Mouse (Mus musculus): ENCODE measurements around the gene Trh. TPM values are rescaled to one million over a fixed set of nuclear protein-coding genes. Genes with fewer than 3 reads are reported as not detected.

The Trh gene
- polyA plus RNA-seq, 1 experiment from 2014 or later, result 0.40 TPM

DNA sequence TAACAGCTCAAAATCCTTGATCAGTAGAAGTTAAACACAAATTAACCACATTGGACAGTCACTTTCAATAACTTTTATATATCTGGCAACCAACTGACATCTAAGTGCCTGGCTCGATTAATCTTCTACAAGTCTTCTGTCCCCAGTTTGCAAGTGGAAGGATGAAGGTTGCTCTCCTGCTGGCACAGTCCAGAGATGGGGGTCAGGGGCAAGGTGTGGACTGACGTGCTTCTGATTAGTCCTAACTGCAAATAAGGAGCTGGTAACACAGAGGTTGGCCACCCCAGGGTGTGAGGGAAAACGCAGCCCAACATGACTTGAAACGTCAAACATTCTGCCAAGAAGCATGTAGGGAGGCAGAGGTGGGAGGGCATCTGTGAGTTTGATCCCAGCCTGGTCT lies 12.7 kb downstream of the Trh start:
- ATAC-seq (ENCODE audit: low read depth) (no peak), DNase-seq (ENCODE audit: low spot score) (no peak)
- no peaks in the 10 kb centered on the region for H3K4me1 ChIP-seq (ENCODE audit: control insufficient read depth, insufficient read depth, low read length)
- H3K27me3 ChIP-seq (replicated peaks; ENCODE audit: control insufficient read depth, insufficient read depth, low read length), result no peaks in the 10 kb centered on the region
- H3K9ac ChIP-seq (ENCODE audit: low read depth, low read length), result no peak overlapping the region
- no peak overlapping the region for H3K4me3 ChIP-seq (ENCODE audit: low read depth, low read length)
- no peak overlapping the region for H3K27ac ChIP-seq (replicated peaks; ENCODE audit: low read depth, low read length)
- no peaks in the 10 kb centered on the region for H3K9me3 ChIP-seq (ENCODE audit: control insufficient read depth, low read length)
- no peaks in the 10 kb centered on the region for H3K36me3 ChIP-seq (ENCODE audit: control insufficient read depth, insufficient read depth, low read length)
- H3K4me2 ChIP-seq (ENCODE audit: low read depth, low read length), result no peak overlapping the region
- WGBS, result 64% methylated on average over 4 of the region's 4 CpGs

DNA sequence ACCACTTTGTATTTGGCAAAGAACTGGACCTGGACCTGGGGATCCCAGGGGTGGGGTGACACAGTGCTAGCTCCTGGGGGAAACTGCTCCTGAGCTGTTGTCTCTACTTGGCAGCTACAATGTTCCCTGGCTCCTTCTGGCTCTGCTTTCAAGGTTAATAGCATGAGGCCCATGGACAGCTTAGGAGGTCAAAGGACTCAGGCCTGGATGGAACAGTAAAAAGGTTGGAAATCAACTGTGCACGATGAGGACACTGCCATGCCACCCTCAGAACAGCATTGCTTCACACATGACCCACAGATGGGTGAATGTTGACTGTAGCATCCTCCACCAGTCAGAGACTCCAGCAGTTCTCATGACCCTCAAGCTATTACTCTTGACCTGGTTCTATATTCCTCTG lies 13.1 kb downstream of the Trh start:
- Histone ChIP-seq H3K27me3 (replicated peaks; ENCODE audit: control insufficient read depth, insufficient read depth, low read length) (no peaks in the 10 kb centered on the region), H3K9ac (ENCODE audit: low read depth, low read length) (no peak overlapping the region), H3K4me3 (ENCODE audit: low read depth, low read length) (no peak overlapping the region), H3K27ac (replicated peaks; ENCODE audit: low read depth, low read length) (no peak overlapping the region), H3K4me2 (ENCODE audit: low read depth, low read length) (no peak overlapping the region), H3K9me3 (ENCODE audit: control insufficient read depth, low read length) (no peaks in the 10 kb centered on the region), H3K4me1 (ENCODE audit: control insufficient read depth, insufficient read depth, low read length) (no peaks in the 10 kb centered on the region), H3K36me3 (ENCODE audit: control insufficient read depth, insufficient read depth, low read length) (no peaks in the 10 kb centered on the region)
- ATAC-seq (ENCODE audit: low read depth) (no peak), DNase-seq (ENCODE audit: low spot score) (no peak)
- 59% methylated on average over 1 of the region's 1 CpGs for WGBS

DNA sequence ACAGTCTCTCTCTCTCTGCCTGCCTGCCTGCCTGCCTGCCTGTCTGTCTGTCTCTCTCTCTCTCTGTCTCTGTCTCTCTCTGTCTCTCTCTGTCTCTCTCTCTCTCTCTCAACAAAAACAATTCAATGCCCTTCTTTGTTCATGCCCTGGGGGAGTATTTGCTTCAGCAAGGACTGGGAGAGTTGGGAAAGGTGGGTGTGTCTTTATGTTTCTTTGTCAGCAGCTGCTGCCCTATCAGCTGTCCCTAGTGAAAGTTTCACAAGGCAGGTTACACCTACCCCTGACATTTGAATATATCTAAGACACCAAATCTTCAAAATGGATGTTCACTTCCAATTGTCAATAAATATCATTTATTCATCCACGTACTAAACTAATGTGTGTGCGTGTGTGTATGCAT lies 14.9 kb downstream of the Trh start:
- no peak overlapping the region for H3K4me2 ChIP-seq (ENCODE audit: low read depth, low read length)
- H3K9me3 ChIP-seq (ENCODE audit: control insufficient read depth, low read length), result no peaks in the 10 kb centered on the region
- ATAC-seq (ENCODE audit: low read depth) (no peak), DNase-seq (ENCODE audit: low spot score) (no peak)
- H3K4me3 ChIP-seq (ENCODE audit: low read depth, low read length), result no peak overlapping the region
- no peaks in the 10 kb centered on the region for H3K4me1 ChIP-seq (ENCODE audit: control insufficient read depth, insufficient read depth, low read length)
- no peaks in the 10 kb centered on the region for H3K27me3 ChIP-seq (replicated peaks; ENCODE audit: control insufficient read depth, insufficient read depth, low read length)
- no peak overlapping the region for H3K27ac ChIP-seq (replicated peaks; ENCODE audit: low read depth, low read length)
- WGBS, result 84% methylated on average over 2 of the region's 2 CpGs
- H3K9ac ChIP-seq (ENCODE audit: low read depth, low read length), result no peak overlapping the region
- H3K36me3 ChIP-seq (ENCODE audit: control insufficient read depth, insufficient read depth, low read length), result no peaks in the 10 kb centered on the region

DNA sequence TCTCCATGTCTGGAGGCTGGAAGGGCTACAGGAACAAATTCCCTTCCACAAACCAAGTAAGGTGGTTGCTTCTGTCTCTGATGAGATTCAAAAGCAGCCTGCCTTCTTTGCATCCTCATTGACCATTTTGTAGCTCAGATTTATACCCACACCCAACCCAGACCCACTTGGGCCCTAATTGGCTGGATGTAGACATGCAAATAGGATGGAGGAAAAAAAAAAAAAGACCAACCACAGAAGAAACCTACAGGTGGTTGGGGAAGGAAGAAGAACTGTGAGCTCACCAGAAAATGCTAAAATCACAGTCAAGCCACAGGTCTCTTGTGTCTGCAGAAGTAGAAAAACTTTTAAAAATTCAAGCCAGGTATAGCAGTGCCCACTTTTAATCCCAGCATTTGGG lies 15.3 kb downstream of the Trh start:
- Histone ChIP-seq H3K4me3 (ENCODE audit: low read depth, low read length) (no peak overlapping the region), H3K27ac (replicated peaks; ENCODE audit: low read depth, low read length) (no peak overlapping the region), H3K9me3 (ENCODE audit: control insufficient read depth, low read length) (no peaks in the 10 kb centered on the region), H3K27me3 (replicated peaks; ENCODE audit: control insufficient read depth, insufficient read depth, low read length) (no peaks in the 10 kb centered on the region), H3K9ac (ENCODE audit: low read depth, low read length) (no peak overlapping the region), H3K36me3 (ENCODE audit: control insufficient read depth, insufficient read depth, low read length) (no peaks in the 10 kb centered on the region), H3K4me1 (ENCODE audit: control insufficient read depth, insufficient read depth, low read length) (no peaks in the 10 kb centered on the region), H3K4me2 (ENCODE audit: low read depth, low read length) (no peak overlapping the region)
- DNase-seq (ENCODE audit: low spot score) (no peak), ATAC-seq (ENCODE audit: low read depth) (no peak)

DNA sequence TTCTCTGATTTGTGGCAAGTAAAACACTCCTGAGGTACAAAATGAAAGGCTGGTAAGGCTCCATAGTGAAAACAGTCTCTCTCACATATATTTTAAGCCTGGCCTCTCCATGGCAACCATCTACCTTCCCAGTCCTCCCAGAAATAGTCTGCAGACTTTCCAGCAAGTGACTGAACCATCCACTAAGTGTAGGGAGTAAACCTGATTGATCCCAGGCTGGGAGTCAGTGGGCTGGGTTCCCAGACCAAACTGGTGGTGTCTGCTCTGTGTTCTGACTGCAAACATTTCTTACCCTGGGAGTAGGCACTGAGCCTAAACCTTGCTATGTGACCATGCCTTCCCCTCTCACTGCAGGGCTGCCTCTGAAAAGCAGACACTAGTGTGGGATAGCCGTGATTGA lies 19.5 kb downstream of the Trh start:
- 74% methylated on average over 1 of the region's 1 CpGs for WGBS
- H3K36me3 ChIP-seq (ENCODE audit: control insufficient read depth, insufficient read depth, low read length), result no peaks in the 10 kb centered on the region

DNA sequence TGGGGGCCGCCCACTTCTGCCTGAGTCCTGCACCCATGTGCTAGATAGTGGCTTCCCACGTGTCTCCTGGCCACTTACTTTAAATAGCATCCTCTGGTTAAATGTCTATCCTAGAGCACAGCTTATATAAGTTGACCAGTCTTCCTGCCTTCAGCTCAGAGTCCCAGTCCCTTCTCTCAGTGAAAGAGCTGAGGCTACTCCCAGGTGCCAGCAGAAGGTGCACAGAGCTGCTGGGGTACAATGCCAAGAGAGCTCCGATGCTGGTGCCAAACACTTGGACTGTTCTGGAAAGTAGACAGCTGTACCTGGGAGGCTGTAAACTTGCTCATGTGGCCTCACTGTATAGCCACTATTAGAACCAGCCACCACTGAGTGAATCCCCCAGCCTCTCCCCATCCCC lies 22.4 kb downstream of the Trh start:
- Histone ChIP-seq H3K9me3 (ENCODE audit: control insufficient read depth, low read length) (no peaks in the 10 kb centered on the region), H3K4me3 (ENCODE audit: low read depth, low read length) (no peak overlapping the region), H3K27ac (replicated peaks; ENCODE audit: low read depth, low read length) (no peak overlapping the region), H3K4me1 (ENCODE audit: control insufficient read depth, insufficient read depth, low read length) (no peaks in the 10 kb centered on the region), H3K4me2 (ENCODE audit: low read depth, low read length) (no peak overlapping the region), H3K27me3 (replicated peaks; ENCODE audit: control insufficient read depth, insufficient read depth, low read length) (no peaks in the 10 kb centered on the region), H3K36me3 (ENCODE audit: control insufficient read depth, insufficient read depth, low read length) (no peaks in the 10 kb centered on the region), H3K9ac (ENCODE audit: low read depth, low read length) (no peak overlapping the region)
- DNase-seq (ENCODE audit: low spot score), result no peak
- ATAC-seq (ENCODE audit: low read depth), result no peak
- 79% methylated on average over 3 of the region's 3 CpGs for WGBS

More for the DNA sequence above, 19.5 kb downstream of the Trh start:
- peak; percentile 17 for DNase-seq (ENCODE audit: low spot score)
- H3K27ac ChIP-seq (replicated peaks; ENCODE audit: low read depth, low read length), result no peak overlapping the region
- no peaks in the 10 kb centered on the region for H3K9me3 ChIP-seq (ENCODE audit: control insufficient read depth, low read length)
- no peak; the same call in 1 of the 2 replicates for ATAC-seq (ENCODE audit: low read depth)
- no peak overlapping the region for H3K9ac ChIP-seq (ENCODE audit: low read depth, low read length)
- H3K4me1 ChIP-seq (ENCODE audit: control insufficient read depth, insufficient read depth, low read length), result no peaks in the 10 kb centered on the region
- no peak overlapping the region for H3K4me2 ChIP-seq (ENCODE audit: low read depth, low read length)
- H3K4me3 ChIP-seq (ENCODE audit: low read depth, low read length), result no peak overlapping the region
- no peaks in the 10 kb centered on the region for H3K27me3 ChIP-seq (replicated peaks; ENCODE audit: control insufficient read depth, insufficient read depth, low read length)

DNA sequence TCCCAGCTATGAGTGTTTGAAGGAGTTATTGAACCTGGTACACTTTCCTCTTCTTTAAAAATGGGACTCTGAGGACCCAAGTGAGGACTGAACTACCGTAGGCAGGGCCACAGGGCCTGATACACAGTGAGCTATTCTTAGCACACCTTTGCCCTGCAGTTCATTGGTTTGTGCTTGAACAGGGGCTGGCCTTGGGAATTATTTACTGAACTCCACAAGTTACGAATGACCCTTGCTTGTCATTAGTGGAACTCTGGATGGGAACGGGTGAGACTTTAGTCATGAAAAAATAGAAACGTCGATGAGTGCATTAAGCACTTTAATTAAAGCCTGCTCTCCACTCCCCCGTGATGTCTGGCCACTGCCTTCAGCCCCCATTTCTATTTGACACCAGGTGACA lies 22.8 kb downstream of the Trh start:
- ATAC-seq (ENCODE audit: low read depth) (no peak), DNase-seq (ENCODE audit: low spot score) (no peak)
- 77% methylated on average over 6 of the region's 6 CpGs for WGBS
- Histone ChIP-seq H3K4me3 (ENCODE audit: low read depth, low read length) (no peak overlapping the region), H3K27me3 (replicated peaks; ENCODE audit: control insufficient read depth, insufficient read depth, low read length) (no peaks in the 10 kb centered on the region), H3K9ac (ENCODE audit: low read depth, low read length) (no peak overlapping the region), H3K9me3 (ENCODE audit: control insufficient read depth, low read length) (no peaks in the 10 kb centered on the region), H3K36me3 (ENCODE audit: control insufficient read depth, insufficient read depth, low read length) (no peaks in the 10 kb centered on the region), H3K4me1 (ENCODE audit: control insufficient read depth, insufficient read depth, low read length) (no peaks in the 10 kb centered on the region), H3K27ac (replicated peaks; ENCODE audit: low read depth, low read length) (no peak overlapping the region), H3K4me2 (ENCODE audit: low read depth, low read length) (no peak overlapping the region)

DNA sequence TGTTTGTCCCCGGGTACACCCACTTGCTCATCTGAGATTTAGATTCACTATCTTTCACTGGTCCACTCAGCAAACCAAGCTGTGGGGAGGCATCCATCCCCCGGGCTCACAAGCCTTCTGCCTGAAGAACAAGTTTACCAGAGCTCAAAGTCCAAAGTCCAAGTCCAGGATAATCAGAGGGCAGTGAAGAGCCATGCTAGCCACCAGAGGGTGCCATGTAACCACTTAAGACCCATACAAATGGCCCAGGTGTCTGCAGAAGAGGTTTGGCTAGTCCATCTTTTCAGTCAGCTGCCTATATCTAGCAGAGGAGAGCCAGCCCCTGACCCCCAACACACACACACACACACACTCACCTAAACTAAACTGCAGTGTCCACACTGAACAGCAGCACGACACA lies 25.0 kb downstream of the Trh start:
- Histone ChIP-seq H3K4me1 (ENCODE audit: control insufficient read depth, insufficient read depth, low read length) (no peaks in the 10 kb centered on the region), H3K27me3 (replicated peaks; ENCODE audit: control insufficient read depth, insufficient read depth, low read length) (no peaks in the 10 kb centered on the region), H3K27ac (replicated peaks; ENCODE audit: low read depth, low read length) (no peak overlapping the region), H3K4me3 (ENCODE audit: low read depth, low read length) (no peak overlapping the region), H3K9ac (ENCODE audit: low read depth, low read length) (no peak overlapping the region), H3K9me3 (ENCODE audit: control insufficient read depth, low read length) (no peaks in the 10 kb centered on the region), H3K36me3 (ENCODE audit: control insufficient read depth, insufficient read depth, low read length) (no peaks in the 10 kb centered on the region), H3K4me2 (ENCODE audit: low read depth, low read length) (no peak overlapping the region)
- no peak for ATAC-seq (ENCODE audit: low read depth)
- WGBS, result 45% methylated on average over 3 of the region's 3 CpGs
- peak; percentile 31 for DNase-seq (ENCODE audit: low spot score)

DNA sequence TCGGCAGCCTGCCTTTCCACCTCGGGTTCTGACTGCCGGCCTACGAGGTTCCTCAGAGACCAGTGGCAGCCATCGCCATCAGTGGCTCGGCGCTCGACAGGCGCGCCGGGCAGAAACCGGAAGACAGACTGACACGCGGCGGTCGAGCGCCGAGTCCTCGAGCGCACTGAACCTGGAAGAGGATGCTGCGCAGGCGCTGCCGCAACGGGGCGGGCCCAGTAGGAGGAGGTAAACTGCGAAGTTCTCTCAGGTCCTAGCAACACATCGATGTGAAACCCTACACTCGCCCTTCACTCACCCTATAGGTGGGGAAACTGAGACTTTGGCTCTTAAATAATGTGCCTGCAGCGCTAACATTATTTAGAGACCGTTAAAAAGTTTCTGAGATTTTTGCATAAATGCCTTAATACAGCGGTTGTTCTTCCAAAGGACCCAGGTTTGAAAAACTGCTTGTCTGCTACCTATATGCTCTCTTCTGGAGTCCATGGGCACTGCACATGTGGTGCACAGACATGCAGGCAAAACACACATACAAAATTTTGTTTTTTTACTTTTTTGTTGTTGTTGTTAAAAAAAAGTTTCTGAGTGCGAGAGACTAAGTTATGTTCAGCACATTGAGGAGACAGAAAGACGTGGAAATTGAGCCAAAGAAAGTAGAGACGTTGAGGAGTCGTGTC lies 29.5 kb downstream of the Trh start, which contains the start of gene Rbsn:
Rbsn (minus strand) TSS at position 153 of the 677 bp plus-strand sequence.
- WGBS, result 8% methylated on average over 34 of the region's 35 CpGs
- DNase-seq (ENCODE audit: low spot score), result peak; percentile 97
- Histone ChIP-seq H3K27ac (replicated peaks; ENCODE audit: low read depth, low read length) (peak within 1 kb of the TSS; percentile 82), H3K4me2 (ENCODE audit: low read depth, low read length) (peak within 1 kb of the TSS; percentile 93), H3K36me3 (ENCODE audit: control insufficient read depth, insufficient read depth, low read length) (peaks cover 8% of the 10 kb centered on the region), H3K9ac (ENCODE audit: low read depth, low read length) (peak within 1 kb of the TSS; percentile 95), H3K9me3 (ENCODE audit: control insufficient read depth, low read length) (no peaks in the 10 kb centered on the region), H3K27me3 (replicated peaks; ENCODE audit: control insufficient read depth, insufficient read depth, low read length) (no peaks in the 10 kb centered on the region), H3K4me1 (ENCODE audit: control insufficient read depth, insufficient read depth, low read length) (peaks cover 7% of the 10 kb centered on the region), H3K4me3 (ENCODE audit: low read depth, low read length) (peak within 1 kb of the TSS; percentile 98)
- ATAC-seq (ENCODE audit: low read depth), result peak; percentile 97
